Mouse (Mus musculus) kidney, embryonic 14.5 days (tissue): ENCODE measurements around the gene Pomgnt2. TPM values are rescaled to one million over a fixed set of nuclear protein-coding genes. Genes with fewer than 3 reads are reported as not detected.
A peak's percentile ranks its signal among the peaks of the same experiment; 100 is the strongest.

Experiments
- ATAC-seq: fragments of 200-750 bp; cut with Nextera tagmentation; 2 replicates; pipeline ENCODE4 v1.8.0; 2017; ENCODE audit warnings: moderate number of reproducible peaks, mild to moderate bottlenecking, moderate TSS enrichment, moderate library complexity; ENCODE audit not compliant: low FRiP score, low TSS enrichment
- H3K27ac ChIP-seq: fragments of 300-500 bp; sonication (generic); 2 replicates; pipeline ENCODE4 v1.5.1; 2014; ENCODE audit warnings: low read depth, mild to moderate bottlenecking, low read length, moderate library complexity, mixed read lengths
- H3K27me3 ChIP-seq: fragments of 300-500 bp; sonication (generic); 2 replicates; pipeline ENCODE4 v1.6.1; 2014; ENCODE audit warnings: mild to moderate bottlenecking, low read length; ENCODE audit not compliant: control insufficient read depth, insufficient read depth
- H3K36me3 ChIP-seq: fragments of 300-500 bp; sonication (generic); 2 replicates; pipeline ENCODE4 v1.6.1; 2014; ENCODE audit warnings: low read length, mixed read lengths; ENCODE audit not compliant: control insufficient read depth, insufficient read depth
- H3K4me1 ChIP-seq: fragments of 300-500 bp; sonication (generic); 2 replicates; pipeline ENCODE4 v1.6.1; 2014; ENCODE audit warnings: low read length, mixed read lengths; ENCODE audit not compliant: control insufficient read depth, insufficient read depth
- H3K4me2 ChIP-seq: fragments of 300-500 bp; sonication (generic); replicated peaks from 2 replicates; pipeline ENCODE4 v1.6.1; 2014; ENCODE audit warnings: low read depth, mild to moderate bottlenecking, low read length
- H3K4me3 ChIP-seq: fragments of 300-500 bp; sonication (generic); 2 replicates; pipeline ENCODE4 v1.5.1; 2014; ENCODE audit warnings: mild to moderate bottlenecking, low read length
- H3K9ac ChIP-seq: fragments of 300-500 bp; sonication (generic); 2 replicates; pipeline ENCODE4 v1.6.1; 2014; ENCODE audit warnings: low read depth, mild to moderate bottlenecking, low read length, moderate library complexity
- H3K9me3 ChIP-seq: fragments of 300-500 bp; sonication (generic); 2 replicates; pipeline ENCODE4 v1.6.1; 2016; ENCODE audit warnings: low read length; ENCODE audit not compliant: control insufficient read depth
- WGBS: fragments of 180-500 bp; shearing (Covaris S2); extraction: QIAGEN DNeasy Blood & Tissue Kit; methylation state at CpG from one replicate; pipeline ENCODE4 v1.1.7; 2014; 5-methylcytosine and 5-hydroxymethylcytosine counted together
- polyA plus RNA-seq: library from polyadenylated mRNA; unstranded; fragments of >200 nt; fragmentation: Nextera tagmentation; extraction: Ambion mirVana; gene quantifications from 2 replicates; pipeline ENCODE4 v1.2.1, GENCODE M21; 2014

The Pomgnt2 gene
- polyA plus RNA-seq, 1 experiment from 2014 or later = 11.6 TPM

DNA sequence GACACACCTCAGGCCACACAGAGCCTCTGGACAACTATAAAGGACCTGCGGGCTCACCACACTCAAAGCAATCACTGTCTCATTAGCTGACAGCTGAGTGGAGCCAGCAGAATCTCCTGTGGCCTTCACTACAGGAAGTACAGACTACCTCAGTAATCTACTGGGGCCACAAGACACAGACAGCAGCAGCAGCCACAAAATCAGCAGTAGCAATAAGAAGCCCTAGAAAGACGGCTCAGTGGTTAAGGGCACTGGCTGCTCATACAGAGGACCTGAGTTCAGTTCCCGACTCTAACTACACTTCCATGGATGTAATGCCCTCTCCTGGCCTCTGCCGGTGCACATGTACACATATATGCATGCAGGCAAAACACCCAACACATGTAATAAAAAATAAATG, 23.4 kb upstream of the Pomgnt2 start:
- no peak for ATAC-seq
- Histone ChIP-seq H3K4me1 (no peaks in the 10 kb centered on the region), H3K4me2 (no peak overlapping the region), H3K36me3 (no peaks in the 10 kb centered on the region), H3K27me3 (no peaks in the 10 kb centered on the region), H3K4me3 (no peak overlapping the region), H3K27ac (no peak overlapping the region), H3K9ac (no peak overlapping the region), H3K9me3 (no peaks in the 10 kb centered on the region)
- WGBS = 91% methylated on average over 4 of the region's 4 CpGs

DNA sequence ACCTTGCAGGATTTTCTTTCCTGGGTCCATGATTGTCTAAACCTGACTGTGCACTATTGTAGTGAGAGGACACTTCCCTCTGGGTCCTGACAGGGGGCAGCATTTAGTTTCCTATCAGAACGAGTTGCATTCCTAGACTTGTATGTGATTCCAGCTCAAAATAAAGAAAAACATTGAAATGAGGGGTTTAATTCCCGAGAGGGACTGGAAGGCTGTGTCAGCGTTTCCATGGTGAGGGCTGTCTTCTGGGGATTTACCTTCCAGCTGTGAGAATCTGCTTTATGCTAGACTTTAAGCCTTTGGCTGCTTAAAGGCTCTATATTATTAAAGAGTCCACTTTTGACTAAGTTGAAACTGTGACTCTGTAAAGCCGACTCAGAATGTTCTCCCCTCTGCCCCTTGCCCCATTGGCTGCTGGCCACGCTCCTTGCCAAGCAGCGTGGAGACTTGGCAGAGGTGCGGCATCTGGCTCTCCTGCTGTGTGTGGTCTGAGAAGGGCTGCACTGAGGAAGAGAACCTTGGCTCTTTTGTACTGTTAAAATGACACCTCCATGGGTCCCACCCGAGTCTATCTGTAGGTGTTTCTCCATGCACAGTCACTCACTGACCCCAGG, 22.0 kb upstream of the Pomgnt2 start:
- Histone ChIP-seq H3K27ac (no peak overlapping the region), H3K4me1 (no peaks in the 10 kb centered on the region), H3K36me3 (no peaks in the 10 kb centered on the region), H3K9ac (no peak overlapping the region), H3K4me3 (no peak overlapping the region), H3K9me3 (no peaks in the 10 kb centered on the region), H3K4me2 (no peak overlapping the region), H3K27me3 (no peaks in the 10 kb centered on the region)
- 23% methylated on average over 8 of the region's 8 CpGs for WGBS
- ATAC-seq = peak; percentile 65; the same call in 1 of the 2 replicates

DNA sequence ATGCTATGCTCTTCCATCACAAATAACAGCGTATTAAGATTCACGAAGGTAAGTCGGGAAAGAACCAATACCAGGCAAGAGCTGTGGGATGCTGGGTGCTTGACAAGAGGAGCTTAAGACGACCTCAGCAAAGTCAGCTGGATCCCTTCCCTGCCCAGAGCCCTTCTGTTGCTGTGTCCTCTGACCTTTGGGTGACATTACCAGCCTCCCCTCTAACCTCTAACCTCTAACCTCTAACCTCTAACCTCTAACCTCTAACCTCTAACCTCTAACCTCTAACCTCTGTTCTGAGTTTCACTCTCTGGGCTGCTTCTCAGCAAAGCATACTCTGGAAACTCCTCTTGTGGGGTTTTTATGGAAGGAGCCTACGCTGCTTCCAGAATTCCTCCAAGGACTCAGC, 21.2 kb upstream of the Pomgnt2 start:
- 76% methylated on average over 5 of the region's 5 CpGs for WGBS
- Histone ChIP-seq H3K4me1 (no peaks in the 10 kb centered on the region), H3K27me3 (no peaks in the 10 kb centered on the region), H3K36me3 (no peaks in the 10 kb centered on the region), H3K4me2 (no peak overlapping the region), H3K9ac (no peak overlapping the region), H3K27ac (no peak overlapping the region), H3K9me3 (no peaks in the 10 kb centered on the region), H3K4me3 (no peak overlapping the region)
- ATAC-seq = no peak

DNA sequence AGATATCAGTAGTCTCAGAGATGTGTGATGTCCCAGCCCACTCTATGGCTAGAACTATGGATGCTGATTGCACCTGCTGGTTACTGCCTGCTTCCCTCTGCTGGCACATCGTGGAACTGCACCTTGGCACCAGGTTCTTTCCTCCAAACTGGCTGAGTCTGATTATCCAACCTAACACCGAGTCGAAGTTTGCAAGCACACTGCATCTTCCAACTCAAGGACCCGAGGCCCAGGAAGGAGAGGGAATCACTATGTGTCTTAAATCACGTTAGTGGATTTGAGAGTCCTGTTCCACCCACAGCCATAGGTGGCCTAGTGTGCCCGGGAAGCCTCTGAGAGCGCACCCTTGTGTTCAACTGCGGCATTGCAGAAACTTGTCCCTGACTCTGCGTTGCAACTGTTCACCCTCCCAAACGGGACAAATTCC, 17.3 kb upstream of the Pomgnt2 start:
- ATAC-seq = no peak
- H3K4me1 ChIP-seq = no peaks in the 10 kb centered on the region
- H3K27me3 ChIP-seq = no peaks in the 10 kb centered on the region
- H3K4me2 ChIP-seq = no peak overlapping the region
- H3K4me3 ChIP-seq = no peak overlapping the region
- no peak overlapping the region for H3K9ac ChIP-seq
- H3K36me3 ChIP-seq = no peaks in the 10 kb centered on the region
- no peaks in the 10 kb centered on the region for H3K9me3 ChIP-seq
- 13% methylated on average over 10 of the region's 10 CpGs for WGBS
- H3K27ac ChIP-seq = no peak overlapping the region

DNA sequence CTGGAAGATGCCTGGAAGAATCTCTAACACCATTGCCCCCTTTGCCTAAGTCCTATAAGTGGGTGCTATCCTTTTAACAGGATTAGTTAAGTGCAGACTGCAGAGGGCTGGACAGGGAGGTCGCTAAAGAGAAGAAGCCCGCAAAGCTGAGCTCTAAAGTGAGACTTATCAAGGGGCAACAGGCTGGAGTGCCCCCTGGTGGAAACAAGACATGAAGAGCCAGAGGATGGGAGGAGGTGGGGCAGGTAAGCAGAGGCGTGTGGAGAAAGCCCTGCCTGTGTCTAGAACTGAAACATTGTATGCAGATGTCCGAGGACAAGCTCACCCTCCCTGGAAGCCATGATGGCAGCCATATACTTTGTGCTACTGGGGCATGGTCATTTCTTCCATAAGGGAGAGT, 16.7 kb upstream of the Pomgnt2 start:
- WGBS = 77% methylated on average over 4 of the region's 4 CpGs
- H3K27me3 ChIP-seq = no peaks in the 10 kb centered on the region
- ATAC-seq = no peak

DNA sequence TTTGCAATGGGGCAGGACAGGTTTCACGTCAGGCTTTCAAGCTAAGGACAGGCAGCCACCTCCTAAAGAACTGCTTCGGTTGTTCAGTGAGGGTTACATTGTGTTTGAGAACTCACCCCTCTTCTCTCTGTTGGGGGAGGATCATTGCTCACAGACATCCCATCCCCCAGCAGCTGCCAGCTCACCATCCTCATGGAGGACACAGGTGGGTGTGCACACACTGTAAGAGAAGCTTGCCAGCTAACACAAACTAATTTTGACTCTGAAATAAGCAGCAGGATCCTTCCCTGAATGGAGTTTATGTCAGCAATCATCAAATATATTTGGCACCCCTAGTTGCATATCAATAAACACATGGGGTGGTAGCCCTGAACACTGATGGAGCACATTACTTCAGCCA, 15.9 kb upstream of the Pomgnt2 start:
- no peak overlapping the region for H3K4me3 ChIP-seq
- no peaks in the 10 kb centered on the region for H3K27me3 ChIP-seq
- H3K4me2 ChIP-seq = no peak overlapping the region
- no peak for ATAC-seq
- H3K9me3 ChIP-seq = no peaks in the 10 kb centered on the region
- WGBS = 79% methylated on average over 2 of the region's 2 CpGs
- H3K4me1 ChIP-seq = no peaks in the 10 kb centered on the region
- no peak overlapping the region for H3K9ac ChIP-seq
- H3K36me3 ChIP-seq = no peaks in the 10 kb centered on the region
- H3K27ac ChIP-seq = no peak overlapping the region

More for the DNA sequence above, 16.7 kb upstream of the Pomgnt2 start:
- Histone ChIP-seq H3K4me3 (no peak overlapping the region), H3K27ac (no peak overlapping the region), H3K9ac (no peak overlapping the region), H3K4me1 (no peaks in the 10 kb centered on the region), H3K4me2 (no peak overlapping the region), H3K9me3 (no peaks in the 10 kb centered on the region), H3K36me3 (no peaks in the 10 kb centered on the region)

DNA sequence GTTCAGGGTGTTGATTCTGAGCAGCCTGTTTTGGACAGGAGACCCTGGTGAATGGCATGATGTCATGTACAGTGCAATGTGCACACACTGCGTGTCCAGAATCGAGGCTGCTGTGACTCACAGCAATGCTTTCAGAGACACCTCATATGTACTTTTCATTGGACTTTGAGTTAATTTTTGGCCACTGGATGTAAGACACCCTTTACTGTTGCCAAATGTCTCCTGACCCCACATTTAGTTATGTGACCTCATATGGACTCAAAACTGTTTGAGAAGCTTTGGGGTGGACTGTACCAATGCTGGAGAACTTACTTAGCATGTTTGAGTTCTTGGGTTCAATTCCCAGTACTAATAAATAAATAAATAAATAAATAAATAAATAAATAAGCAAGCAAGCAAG, 13.8 kb upstream of the Pomgnt2 start:
- no peak overlapping the region for H3K4me3 ChIP-seq

DNA sequence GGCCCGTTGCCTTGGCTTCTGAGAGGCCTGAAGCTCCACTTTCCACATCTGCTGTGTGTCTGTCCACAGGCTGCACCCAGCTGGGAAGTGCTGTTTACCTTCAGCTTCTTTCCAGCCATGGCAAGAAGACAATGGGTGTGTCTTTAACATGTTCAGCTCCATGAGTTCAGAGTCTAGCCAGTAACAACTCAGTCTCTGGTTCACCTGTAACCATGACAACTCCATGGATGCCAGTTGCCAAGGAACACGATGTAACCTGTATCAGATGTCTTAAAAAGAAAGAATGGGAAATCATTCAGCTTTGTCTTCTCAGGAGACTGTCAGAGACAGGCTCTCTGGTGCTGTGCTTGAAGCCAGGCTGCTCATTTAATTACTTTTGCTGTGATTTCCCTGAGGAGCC, 12.0 kb upstream of the Pomgnt2 start:
- Histone ChIP-seq H3K27ac (no peak overlapping the region), H3K4me2 (no peak overlapping the region), H3K4me1 (no peaks in the 10 kb centered on the region), H3K9me3 (no peaks in the 10 kb centered on the region), H3K4me3 (no peak overlapping the region), H3K9ac (no peak overlapping the region), H3K36me3 (no peaks in the 10 kb centered on the region), H3K27me3 (no peaks in the 10 kb centered on the region)
- ATAC-seq = no peak
- WGBS = 54% methylated on average over 2 of the region's 2 CpGs

More for the DNA sequence above, 13.8 kb upstream of the Pomgnt2 start:
- Histone ChIP-seq H3K4me1 (no peaks in the 10 kb centered on the region), H3K9me3 (no peaks in the 10 kb centered on the region), H3K4me2 (no peak overlapping the region), H3K27me3 (no peaks in the 10 kb centered on the region), H3K9ac (no peak overlapping the region), H3K36me3 (no peaks in the 10 kb centered on the region), H3K27ac (no peak overlapping the region)
- WGBS = 90% methylated on average over 2 of the region's 2 CpGs
- no peak for ATAC-seq

DNA sequence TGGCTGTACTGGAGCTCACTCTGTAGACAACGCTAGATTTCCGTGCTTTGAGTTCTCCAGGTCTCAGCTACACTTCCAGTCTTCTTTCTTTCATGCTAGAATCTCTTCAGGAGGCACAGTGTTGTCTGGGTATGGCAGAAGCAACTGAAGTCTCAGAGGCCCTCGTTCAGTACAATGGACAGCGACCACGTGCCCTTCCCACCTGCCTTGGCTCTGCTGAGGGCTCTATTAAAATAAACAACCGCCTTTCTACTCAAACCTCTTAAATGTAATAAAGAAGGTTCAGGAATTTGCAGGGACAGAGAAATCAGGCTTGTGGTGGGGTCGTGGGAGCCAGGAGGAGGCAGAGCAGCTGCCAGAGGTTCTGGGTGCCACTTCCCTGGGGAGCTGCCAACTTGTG, 9.7 kb upstream of the Pomgnt2 start:
- Histone ChIP-seq H3K9ac (no peak overlapping the region), H3K27ac (no peak overlapping the region), H3K4me1 (no peaks in the 10 kb centered on the region), H3K36me3 (no peaks in the 10 kb centered on the region), H3K4me3 (no peak overlapping the region), H3K27me3 (no peaks in the 10 kb centered on the region), H3K9me3 (no peaks in the 10 kb centered on the region), H3K4me2 (no peak overlapping the region)
- ATAC-seq = no peak
- 9% methylated on average over 7 of the region's 7 CpGs for WGBS
